Mouse (Mus musculus) megakaryocyte progenitor cell, adult 5-6 weeks (primary cell): ENCODE measurements around the gene Mgst2. TPM values are rescaled to one million over a fixed set of nuclear protein-coding genes. Genes with fewer than 3 reads are reported as not detected.

Experiments used
- ATAC-seq: replicated peaks from 2 replicates; pipeline ENCODE4 v1.8.0; 2016; ENCODE audit warnings: mild to moderate bottlenecking, moderate TSS enrichment, inconsistent platforms; ENCODE audit not compliant: poor library complexity
- total RNA-seq, 2 experiments: library from RNA; stranded (forward) in 1 of 2; stranded (reverse) in 1 of 2; fragments of 157-497, 149-512 nt in 1 of 2; fragments of 200-1000 nt in 1 of 2; gene quantifications; 2 replicates each; pipeline versions ENCODE4 v1.2.3 to v1.2.4; 2015 to 2017

Mgst2 gene
- total RNA-seq, 2 experiments from 2014 or later, result 44.7 to 132 TPM

DNA sequence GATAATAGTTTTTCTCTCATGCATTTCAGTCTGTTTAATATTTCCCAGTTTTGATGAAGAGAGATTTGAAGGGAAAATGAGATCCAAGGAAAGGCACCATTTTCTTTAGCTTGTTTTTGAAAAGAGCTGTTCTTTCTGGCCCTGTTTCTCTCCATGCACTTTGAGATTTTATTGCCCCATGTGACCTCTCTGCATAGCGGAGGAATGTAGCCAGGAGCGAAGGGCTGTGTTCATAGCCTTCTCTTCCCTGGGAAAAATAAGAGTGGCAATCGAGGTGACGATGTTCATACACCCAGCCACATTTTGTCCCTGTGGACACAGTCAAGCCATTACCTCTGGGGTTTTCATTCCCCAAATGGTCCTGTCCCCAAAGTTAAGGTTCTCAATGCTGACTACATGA lies 40.0 kb downstream of the Mgst2 start:
- ATAC-seq, result no peak

DNA sequence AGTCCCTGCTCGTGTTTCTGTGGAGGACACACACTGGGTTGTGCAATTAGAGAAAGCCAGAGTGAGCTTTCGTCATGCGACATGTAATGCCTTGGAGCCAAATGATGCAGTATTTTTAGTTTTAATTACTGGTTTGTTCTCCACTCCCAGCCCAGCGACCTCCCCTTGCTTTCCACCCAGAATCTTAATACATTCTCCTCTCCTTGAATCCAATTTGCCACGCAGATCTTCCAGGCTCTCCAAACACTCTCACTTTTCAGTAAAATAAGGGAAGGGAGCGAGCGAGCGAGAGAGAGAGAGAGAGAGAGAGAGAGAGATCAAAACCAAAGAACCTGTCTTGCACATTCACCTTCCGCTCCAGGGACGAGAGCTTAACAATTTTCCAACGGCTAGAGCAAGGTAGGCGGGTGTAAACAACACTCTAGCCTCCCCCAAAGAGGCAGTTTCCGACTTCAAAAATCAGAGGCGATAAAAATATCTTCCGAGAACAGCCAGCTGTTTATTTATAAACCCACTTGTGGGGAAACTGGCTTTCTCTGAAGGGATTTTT lies 40.6 kb downstream of the Mgst2 start:
- ATAC-seq, result peak; percentile 5; the same call in 1 of the 2 replicates

DNA sequence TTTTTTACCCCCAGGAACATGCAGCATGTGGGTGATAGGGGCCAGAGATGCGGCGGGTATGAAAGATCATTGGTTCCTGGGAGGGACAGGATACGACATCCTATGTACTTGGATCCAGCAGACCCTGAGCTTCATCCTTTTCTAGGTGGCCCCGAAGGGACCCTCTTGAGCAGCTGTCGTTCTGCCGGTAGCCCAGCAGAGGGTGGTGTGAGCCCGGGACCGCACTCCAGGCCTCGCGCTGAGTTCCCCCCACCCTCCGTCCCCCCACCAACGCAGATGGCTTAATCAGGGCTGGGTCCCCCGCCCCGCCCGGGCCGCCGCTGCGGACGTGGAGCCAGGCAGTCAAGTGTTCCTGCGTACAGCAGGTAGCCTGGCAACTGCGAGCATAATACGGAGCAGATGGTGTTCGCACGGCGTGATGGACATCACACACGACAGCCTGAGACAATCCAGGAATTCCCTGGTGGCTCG lies 41.2 kb downstream of the Mgst2 start:
- ATAC-seq, result peak; percentile 92

DNA sequence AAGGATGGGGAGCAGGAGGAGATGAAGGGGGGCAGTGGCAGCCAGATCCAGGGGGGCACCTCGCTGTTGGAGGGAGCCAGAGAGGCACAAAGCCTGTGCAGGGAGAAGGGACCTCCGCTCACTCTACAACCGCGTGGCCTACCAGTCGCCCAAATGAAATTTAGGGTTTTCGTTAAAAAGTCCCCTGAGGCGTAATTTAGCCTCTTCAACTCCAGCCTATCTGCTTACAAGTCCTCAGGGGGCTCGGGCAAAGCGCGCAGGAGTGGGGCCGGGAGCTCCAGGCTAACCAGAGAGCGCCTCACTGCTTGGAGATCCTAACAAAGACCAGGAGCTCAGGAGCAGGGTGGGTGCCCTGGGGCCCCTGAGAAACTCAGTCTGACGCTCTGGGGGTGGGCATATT lies 41.8 kb downstream of the Mgst2 start:
- ATAC-seq, result no peak

DNA sequence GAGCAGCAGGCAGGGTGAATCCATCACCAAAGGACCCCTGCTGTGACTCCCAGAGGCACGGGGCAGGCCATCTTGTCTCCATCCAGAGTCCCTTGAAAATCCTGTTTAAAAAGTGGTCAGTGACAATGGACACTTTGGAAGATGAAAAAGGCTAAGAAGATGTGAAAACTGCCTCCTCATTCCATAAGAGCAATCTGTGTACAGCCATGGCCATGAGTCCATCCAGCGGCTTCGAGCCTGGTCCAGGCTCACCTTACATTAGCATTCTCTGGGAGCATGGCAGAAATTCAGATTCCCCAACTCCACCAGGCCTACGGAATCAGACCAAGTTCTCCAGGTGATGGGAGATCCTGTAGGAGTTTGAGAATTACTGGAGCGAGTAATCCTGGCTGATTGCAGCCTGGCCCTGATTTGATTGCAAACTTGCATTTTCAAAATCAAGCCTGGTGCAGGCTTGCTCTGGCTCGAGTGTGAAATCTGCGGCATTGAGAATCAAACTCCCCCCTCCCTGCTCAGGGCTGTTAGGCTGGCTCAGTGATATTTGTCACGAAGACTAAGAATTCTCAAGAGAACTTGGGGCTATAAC lies 42.6 kb downstream of the Mgst2 start:
- no peak for ATAC-seq

DNA sequence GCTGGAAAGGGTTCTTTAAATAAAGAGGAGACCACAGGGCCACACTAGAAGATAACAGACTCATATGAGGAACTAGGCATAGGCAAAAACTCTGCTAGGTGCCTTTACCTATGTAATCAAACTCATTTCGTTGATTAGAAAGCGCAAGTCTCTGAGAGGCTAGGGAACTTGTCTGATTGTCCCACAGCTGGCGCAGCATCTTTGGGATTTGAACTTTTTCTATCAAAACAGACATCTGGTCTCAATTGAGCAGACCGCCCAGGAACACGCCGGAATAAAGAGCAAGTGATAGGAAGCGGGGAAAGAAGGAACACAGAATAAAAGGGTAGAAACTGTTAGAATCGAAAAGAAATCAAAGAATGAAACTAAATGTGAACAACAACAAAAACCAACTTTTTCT lies 43.3 kb downstream of the Mgst2 start:
- ATAC-seq, result no peak

DNA sequence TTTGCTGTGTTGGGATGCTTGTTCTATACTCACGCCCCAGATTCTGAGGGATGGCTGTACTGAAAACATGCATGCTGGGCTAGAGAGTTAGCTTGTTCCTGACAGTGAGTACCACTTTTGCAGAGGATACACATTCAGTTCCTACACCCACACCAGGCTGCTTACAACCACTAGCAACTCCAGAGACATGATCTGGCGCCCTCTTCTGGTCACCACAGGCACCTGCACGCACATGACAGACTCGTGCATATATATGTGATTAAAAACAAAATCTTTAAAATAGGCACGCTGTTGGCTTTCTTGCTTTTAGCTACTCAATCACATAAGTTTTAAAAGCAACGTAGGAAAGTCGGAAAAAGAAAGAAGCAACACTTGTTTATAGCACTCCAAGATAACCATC lies 45.1 kb downstream of the Mgst2 start:
- ATAC-seq, result no peak

DNA sequence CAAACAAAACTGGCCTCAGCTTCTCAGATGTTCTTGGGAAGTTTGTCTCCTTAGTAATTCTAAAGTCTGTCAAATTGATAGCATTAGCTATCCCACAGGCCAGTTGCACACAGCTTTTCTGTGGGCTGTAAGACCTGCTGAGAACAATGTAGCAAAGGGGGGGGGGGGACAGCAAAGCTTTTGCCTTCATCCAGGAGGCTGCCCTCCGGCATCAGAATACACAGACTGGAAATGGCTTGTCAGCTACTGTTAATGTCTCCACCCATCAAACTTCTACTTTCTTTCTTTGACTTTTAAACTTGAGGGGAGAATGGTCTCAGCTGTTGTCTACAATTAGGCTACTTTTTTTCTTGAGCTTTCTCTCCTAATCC lies 48.2 kb downstream of the Mgst2 start:
- no peak for ATAC-seq

DNA sequence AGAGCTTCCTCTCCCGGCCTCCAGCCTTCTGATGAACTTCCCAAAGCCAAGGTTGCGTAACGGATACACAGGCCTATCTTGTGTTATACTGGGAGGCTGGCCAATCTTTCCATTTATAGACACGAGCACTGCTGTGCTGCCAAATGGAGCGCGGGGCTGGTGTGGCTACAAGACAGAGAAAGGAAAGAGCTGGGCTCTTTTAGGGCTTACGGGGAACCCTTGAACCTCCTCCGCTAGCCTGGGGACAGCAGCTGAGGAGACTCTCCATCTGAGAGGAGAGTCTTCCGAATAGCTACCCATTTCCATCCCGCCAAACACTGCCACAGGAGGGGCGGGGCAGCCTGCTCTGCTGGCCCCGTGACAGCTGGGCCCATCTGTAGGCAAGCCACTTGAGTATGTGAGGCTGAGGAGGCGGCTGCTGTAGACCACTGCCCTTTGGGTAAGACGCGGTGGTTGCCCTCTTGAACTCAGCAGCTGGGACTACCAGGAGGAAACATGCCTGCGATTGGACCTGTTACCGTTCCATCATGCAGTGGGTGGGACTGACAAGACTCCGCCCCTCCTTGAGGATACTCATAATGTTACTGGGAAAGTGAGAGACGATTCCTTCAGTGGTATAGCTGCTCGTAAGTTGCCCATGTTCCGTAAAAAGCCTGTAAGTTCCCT lies 48.7 kb downstream of the Mgst2 start:
- ATAC-seq, result peak; percentile 50

DNA sequence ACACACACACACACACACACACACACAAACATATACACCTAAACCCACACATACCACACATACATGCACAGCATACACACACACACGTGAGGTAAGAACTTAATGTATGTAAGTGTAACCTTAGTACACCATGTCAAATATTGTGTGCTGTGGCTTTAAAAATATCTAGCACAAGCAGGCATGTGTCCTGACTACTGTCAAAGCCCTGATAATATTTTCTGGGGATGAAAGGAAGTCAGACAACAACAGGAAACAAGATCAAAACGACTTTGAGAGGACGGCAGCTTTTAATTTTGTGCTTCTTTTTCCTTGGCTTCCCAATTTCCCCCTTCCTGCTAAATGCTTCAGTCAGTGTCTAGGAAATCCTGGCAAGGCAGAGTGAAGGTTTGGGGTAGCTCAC lies 52.2 kb downstream of the Mgst2 start:
- ATAC-seq, result peak; percentile 77

DNA sequence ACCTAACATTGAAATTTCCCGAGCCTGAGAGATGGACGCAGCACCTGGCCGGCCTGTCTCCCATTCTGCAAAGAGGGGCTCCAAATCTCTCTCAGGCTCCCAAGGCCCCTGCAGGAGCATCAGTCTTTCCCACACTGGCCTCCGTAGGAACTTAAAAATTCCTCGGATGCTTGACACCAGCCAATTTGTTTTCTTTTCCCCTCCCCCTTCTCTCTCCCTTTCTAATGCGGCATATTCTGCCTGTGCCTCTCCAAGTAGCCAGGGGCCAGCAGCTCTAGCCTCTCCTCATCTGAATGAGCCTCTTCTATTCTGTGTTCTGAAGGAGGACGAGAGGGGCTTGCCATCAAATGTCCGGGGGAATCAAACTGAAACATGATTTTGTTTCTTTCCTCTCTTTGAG lies 53.1 kb downstream of the Mgst2 start:
- no peak for ATAC-seq

DNA sequence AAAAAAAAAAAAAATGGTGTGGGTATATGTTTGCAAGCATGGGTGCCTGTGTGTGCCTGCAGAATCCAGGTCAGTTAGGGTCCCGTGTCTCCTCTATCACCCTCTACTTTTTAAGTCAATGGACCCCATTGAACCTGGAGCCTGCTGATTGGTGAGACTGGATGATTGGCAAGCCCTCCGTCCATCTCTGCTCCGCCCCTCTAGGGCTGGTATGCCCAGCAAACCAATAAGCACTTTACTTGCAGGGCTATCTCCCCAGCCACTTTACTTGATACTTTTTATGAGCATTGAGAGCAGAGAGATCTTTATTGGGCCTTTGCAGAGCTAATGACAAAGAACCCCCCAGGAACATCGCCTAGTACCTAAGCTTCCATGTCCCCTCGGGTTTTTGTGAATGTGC lies 54.3 kb downstream of the Mgst2 start:
- 0 out of 2 replicates have a peak, but pooled peaks have one; percentile 27 for ATAC-seq

DNA sequence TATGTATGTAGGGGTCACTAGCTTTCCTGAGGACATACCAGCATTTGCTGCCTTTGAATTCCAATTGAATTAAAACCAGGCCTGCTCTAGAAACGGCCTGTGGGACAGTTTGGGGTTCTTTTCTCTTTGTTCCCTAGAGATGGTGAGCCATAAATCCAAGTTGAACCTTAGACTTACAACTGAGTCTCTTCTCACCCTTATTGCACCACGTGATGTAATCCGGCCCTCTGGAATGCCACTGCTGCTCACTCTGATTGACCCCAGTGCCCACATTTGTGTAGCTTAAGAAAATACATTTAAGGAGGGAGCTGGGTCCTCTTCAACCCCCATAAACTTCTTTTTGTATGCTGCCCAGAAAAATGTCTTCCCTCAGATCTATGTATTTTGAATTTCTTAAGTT lies 57.3 kb downstream of the Mgst2 start:
- ATAC-seq, result no peak

DNA sequence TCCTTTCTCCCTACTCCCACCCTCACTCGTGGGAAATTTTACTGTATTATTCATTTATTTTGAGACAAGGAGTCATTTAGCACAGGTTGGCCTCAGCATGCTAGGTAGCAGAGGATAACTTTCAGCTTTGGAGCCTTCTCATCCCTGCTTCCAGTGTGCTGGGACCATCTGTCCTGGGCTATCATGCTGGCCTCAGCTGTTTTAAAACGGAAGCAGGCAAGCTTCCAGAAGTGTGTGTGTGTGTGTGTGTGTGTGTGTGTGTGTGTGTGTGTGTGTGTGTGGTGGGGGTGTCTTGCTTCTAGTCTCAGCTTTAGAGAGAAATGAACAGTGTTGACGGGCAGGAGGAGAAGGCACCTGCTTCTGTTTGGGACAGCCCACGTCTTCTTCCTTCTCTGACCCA lies 57.7 kb downstream of the Mgst2 start:
- ATAC-seq, result no peak

DNA sequence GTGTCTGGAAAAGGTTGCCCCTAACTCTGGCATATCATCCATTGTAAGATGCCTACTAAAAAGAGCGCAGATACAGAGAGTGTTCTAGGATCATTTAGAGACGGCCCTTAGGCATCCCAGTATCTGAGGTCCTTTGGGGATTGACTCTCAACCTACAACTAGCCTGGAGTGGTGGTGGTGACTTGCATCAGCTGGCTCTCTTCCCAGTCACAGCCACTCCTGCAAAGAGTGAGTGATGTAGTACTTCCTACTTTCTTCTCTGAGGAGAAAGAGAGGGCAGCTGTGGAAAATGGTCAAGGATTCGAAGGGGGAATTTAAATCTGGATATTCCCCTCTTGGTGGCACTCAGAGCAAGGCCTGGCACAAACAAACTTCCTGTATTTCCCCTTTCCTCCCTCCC lies 59.2 kb downstream of the Mgst2 start:
- no peak; the same call in 1 of the 2 replicates for ATAC-seq

DNA sequence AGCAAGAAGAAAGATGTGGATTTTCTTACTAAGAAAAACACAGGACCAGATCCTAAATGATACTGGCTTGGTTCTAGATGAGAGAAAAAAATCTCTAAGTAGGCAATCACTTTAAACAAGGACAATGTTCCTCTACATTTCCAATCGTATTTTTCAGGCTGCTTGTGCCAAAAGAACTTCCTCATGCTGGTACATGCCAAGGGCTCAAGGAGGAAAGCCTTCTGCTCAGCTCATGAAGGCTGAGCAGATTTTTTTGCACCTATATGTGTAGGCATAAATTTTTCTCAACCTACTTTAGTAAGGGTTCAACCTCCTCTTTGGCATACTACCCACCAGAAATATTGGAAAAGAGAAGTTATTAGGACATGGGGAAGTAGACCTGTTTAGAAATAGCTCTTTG lies 59.8 kb downstream of the Mgst2 start:
- 0 out of 2 replicates have a peak, but pooled peaks have one; percentile 23 for ATAC-seq

DNA sequence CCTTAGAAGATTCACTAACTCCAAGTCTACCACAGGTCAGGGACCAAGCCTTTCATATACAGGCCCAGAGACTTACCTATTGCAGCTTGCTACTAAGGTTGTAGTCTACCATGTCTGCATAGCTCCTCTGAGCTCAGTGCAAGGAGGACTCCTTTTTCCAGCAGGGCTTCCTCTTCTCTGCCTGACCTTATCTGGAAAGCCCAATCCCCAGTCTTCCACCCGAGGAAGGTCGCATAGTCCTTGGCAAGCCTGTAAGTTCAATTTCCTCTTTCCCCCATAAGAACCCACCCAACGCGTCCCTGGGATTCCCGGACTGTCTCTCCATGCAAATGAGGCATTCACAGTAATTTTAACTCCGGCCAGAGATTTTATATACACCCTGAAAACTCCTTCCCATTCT lies 66.1 kb downstream of the Mgst2 start:
- no peak for ATAC-seq

DNA sequence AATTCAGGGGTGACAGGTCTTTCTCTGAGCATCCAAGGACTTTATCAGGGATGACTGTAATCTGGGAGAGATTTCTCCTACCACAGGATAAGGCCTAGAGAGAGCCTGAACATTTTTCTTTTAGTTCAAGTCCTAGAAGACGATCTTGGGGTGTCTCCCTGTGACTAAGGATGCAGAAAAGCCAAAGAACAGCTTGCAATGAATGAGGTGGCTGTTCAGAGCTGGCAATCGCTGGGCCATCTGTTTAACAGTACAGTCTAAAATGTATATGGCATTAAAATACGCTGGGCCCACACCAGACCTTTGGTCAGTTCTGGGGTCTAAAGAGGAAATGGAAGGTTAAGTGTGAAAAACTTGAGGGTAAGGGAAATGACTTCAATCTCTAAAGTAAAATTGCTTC lies 67.3 kb downstream of the Mgst2 start:
- no peak for ATAC-seq

DNA sequence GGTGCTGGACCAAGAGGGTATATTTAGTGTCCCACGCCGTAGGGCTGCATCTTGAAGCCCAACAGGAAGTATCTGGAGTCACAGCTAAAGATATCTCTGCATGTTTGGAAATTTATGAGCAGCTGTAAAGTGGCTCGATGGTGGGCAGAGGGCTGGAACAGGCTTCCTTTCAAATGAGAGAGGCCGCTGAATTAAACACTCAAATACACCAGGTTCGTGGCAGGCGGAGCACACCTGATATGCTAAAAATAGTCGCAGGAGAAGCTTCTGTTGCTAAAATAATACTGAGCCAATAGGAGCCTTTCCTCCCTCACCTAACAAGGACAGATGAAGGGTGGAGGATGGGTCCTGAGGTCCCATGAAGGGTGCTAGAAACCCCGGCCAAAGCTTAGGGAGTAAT lies 67.8 kb downstream of the Mgst2 start:
- peak; percentile 18 for ATAC-seq

DNA sequence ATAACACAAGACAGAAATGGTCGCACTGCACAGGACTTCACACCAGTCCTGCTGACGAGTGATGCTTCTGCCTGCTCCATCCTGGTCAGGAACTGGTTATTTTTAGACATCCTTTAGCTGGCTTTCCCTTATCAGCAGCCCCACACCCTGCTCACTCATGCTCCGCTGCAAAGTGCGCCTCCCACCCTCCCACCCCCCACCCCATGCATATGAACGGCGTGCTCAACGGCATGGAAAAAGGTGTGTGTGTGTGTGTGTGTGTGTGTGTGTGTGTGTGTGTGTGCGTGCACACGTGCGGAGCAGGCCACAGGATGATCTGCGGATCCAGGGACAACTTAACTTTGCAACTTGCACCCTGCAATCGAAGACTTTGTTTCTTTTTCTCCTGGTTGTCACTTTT lies 68.3 kb downstream of the Mgst2 start:
- peak; percentile 69 for ATAC-seq

DNA sequence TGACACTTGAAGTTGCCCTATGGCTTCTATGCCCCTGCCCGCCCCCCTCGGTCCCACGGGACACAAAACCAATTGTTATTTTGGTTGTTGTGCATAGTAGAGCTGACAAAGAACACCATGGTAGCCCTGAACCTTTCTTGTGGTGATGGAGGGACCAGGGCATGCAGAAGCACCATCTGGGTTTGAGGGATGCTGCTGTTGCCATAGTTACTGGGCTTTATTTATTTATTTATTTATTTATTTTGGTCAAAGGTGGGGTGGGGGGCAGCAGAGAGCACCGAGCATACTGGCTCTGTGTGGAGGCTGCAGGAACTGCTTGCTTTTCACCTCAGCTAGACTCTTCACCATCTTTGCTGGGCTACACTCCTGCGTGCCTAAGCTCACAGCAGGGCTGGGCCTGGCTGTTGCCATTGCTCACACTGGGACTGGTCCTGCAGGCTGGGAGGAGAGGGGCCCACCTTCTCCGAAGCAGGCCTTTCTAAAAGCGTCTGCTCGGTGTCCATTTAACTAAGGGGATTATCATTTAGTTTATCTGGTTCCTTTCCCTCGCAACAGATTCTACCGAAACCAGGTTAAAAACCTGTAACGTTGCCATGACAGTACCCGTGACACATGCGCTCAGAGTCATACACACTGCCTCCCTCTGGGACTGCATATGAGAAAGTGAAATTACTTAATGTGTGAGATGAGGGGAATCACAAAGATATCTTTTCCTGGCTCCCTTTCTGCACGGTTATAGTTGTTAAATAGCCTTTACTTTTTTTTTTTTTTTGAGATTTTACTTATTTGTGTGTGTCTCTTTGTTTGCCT lies 69.2 kb downstream of the Mgst2 start:
- ATAC-seq, result no peak

DNA sequence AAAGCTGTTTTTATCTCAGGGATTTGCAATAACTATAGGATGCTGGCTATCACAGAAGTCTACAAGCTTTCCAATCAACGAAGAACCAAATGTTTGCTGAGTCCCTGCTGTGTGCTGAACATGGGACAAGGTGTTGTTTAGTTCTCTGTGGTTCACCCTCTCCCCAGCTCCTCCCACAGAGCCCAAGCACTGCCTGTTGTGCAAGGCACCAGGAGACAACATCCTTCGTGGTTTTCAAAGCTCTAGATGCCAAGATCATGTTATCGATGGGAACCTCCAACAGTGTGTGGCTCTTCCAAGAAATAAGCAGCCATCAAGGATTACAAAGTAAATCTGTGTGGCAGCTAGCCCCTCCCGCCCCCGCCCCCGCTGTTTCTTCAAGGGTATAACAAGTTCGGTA lies 70.5 kb downstream of the Mgst2 start:
- peak; percentile 49 for ATAC-seq
